8 mouse cellular contexts compared by ENCODE assay signal in the genomic region with DNA sequence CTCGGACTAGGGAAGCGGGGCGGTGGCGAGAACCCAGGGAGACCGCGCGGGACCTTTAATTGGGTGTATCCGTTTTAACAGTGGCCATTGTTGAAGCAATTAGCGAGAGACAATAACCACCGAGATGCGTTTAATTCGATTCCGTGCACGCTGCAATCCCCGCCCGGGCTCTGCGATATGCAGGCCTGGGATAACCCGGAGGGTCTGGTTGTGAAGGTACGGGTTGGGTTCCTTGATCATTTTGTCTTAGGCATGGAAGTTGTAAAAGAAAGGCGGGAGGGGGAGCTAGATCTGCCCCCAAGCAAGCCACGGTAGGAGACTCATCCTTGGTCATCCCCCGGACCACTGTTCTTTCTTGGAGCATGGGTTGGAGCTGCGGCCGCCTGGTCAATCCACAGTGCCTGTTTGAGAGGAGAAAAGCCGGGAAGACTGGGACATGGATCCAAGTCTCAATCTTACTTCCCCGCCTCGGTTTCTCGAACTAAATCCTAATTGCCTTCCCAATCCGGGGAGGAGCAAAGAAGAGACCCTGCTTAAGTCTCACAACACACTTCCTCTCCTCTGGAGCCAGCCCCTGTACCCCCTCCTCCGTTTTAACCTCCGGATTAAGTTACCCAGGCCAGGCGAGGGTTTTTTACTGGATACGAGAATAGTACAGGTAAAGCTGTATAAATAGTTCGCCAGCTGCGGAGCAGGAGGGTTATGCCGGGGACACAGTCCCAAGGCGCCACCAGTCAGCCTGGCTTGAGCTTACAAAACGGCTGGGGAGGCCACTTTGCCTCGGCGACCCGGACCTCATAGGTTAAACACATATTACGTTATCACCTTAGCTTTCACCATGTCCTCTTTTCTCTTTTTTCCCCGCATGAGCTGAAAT. TPM values are rescaled to one million over a fixed set of nuclear protein-coding genes. Genes with fewer than 3 reads are reported as not detected.
A peak's percentile ranks its signal among the peaks of the same experiment; 100 is the strongest.
DNase-seq lines count a peak whose midpoint lies in the region; ATAC-seq and TF ChIP-seq lines count a peak whose summit lies in the region.
"Had no signal": no experiment of that assay in that cellular context is flagged by ENCODE, and none has a peak within 500 bp of the region (broad histone marks: within the 10 kb centered on the region; RNA-seq: fewer than 3 reads in every experiment).

No protein-coding gene starts in this region.

- no peak for TF ChIP-seq POLR2A in testis, adult 2 months (IDR thresholded peaks at IDR 0.05; ENCODE audit: control insufficient read depth, low read depth, low read length)

- no peak overlapping the region for H3K9ac ChIP-seq in forebrain, embryonic 11.5 days (ENCODE audit: low read length)
- no peak overlapping the region for H3K9ac ChIP-seq in intestine, embryonic 16.5 days (ENCODE audit: low read depth, low read length)

- H3K36me3 ChIP-seq in testis, adult 2 months (ENCODE audit: control insufficient read depth, insufficient read depth, low read length): no peaks in the 10 kb centered on the region
- no peaks in the 10 kb centered on the region for H3K36me3 ChIP-seq in forebrain, embryonic 11.5 days (ENCODE audit: control insufficient read depth, insufficient read depth, low read length)
- H3K36me3 ChIP-seq in intestine, embryonic 16.5 days (ENCODE audit: control insufficient read depth, insufficient read depth, low read length): no peaks in the 10 kb centered on the region

- DNase-seq in testis, postnatal 10 days (ENCODE audit: low spot score): no peak
- DNase-seq in forebrain, embryonic 11.5 days (ENCODE audit: low spot score): peak; percentile 66
- peak; percentile 74 for DNase-seq in neural tube, embryonic 10.5 days (ENCODE audit: extremely low spot score, low spot score)
- DNase-seq in frontal cortex, adult 2 months (ENCODE audit: extremely low spot score in 1 of 2, low spot score in 1 of 2): no peak
- DNase-seq in right cerebral cortex, postnatal 36 days (ENCODE audit: low spot score in 2 of 2): no peak

- peaks cover 26% of the 10 kb centered on the region for H3K27me3 ChIP-seq in testis, adult 2 months (ENCODE audit: control insufficient read depth, insufficient read depth, low read length)
- H3K27me3 ChIP-seq in forebrain, embryonic 11.5 days (ENCODE audit: control insufficient read depth, insufficient read depth, low read length): peaks cover 94% of the 10 kb centered on the region
- H3K27me3 ChIP-seq in intestine, embryonic 16.5 days (replicated peaks; ENCODE audit: control insufficient read depth, insufficient read depth, low read length): peaks cover 74% of the 10 kb centered on the region

- H3K27ac ChIP-seq in testis, adult 2 months (ENCODE audit: control insufficient read depth, insufficient read depth, low read depth, low read length): no peak overlapping the region
- H3K27ac ChIP-seq in forebrain, embryonic 11.5 days (ENCODE audit: low read depth, low read length): no peak overlapping the region
- no peak overlapping the region for H3K27ac ChIP-seq in intestine, embryonic 16.5 days (ENCODE audit: low read length)

- H3K4me3 ChIP-seq in testis, adult 2 months (ENCODE audit: control insufficient read depth, low read depth, low read length): peak overlapping the region; percentile 87
- H3K4me3 ChIP-seq in forebrain, embryonic 11.5 days (ENCODE audit: low read depth, low read length): peak overlapping the region; percentile 16
- peak overlapping the region; percentile 32 for H3K4me3 ChIP-seq in intestine, embryonic 16.5 days (ENCODE audit: low read length)

- TF ChIP-seq CTCF in testis, adult 2 months (IDR thresholded peaks at IDR 0.05; ENCODE audit: control insufficient read depth, insufficient read depth, insufficient replicate concordance, low read depth, low read length): no peak

- peak overlapping the region; percentile 11; the same call in 1 of the 2 replicates for H3K4me2 ChIP-seq in forebrain, embryonic 11.5 days (ENCODE audit: low read depth, low read length, severe bottlenecking)
- H3K4me2 ChIP-seq in intestine, embryonic 16.5 days (ENCODE audit: low read depth, low read length): peak overlapping the region; percentile 38

- H3K4me1 ChIP-seq in testis, adult 2 months (ENCODE audit: control insufficient read depth, insufficient read depth, low read length): peaks cover 15% of the 10 kb centered on the region
- peaks cover 12% of the 10 kb centered on the region; the same call in 1 of the 2 replicates for H3K4me1 ChIP-seq in forebrain, embryonic 11.5 days (replicated peaks; ENCODE audit: control insufficient read depth, insufficient read depth, low read length)
- peaks cover 29% of the 10 kb centered on the region for H3K4me1 ChIP-seq in intestine, embryonic 16.5 days (ENCODE audit: control insufficient read depth, insufficient read depth, low read length)

- no peak for ATAC-seq in forebrain, embryonic 11.5 days (replicated peaks; ENCODE audit: low FRiP score)
- no peak for ATAC-seq in intestine, embryonic 16.5 days

- under 1% methylated on average over 43 of the region's 43 CpGs for WGBS in forebrain, embryonic 11.5 days
- under 1% methylated on average over 43 of the region's 43 CpGs for WGBS in intestine, embryonic 16.5 days

- no peaks in the 10 kb centered on the region for H3K9me3 ChIP-seq in forebrain, embryonic 11.5 days (ENCODE audit: control insufficient read depth, low read length)
- H3K9me3 ChIP-seq in intestine, embryonic 16.5 days (ENCODE audit: control insufficient read depth, low read length): no peaks in the 10 kb centered on the region

RNA-seq across cellular contexts. Expression of a gene that starts 2.1 kb away (rescaled TPM):
- polyA plus RNA-seq in testis, adult 2 months (2012; rRNA removed): 57.2 and 69.9 TPM in 2 replicates
- polyA plus RNA-seq in forebrain, embryonic 11.5 days (2014; fragmentation: Nextera tagmentation; extraction: Ambion mirVana): not detected in 2 replicates
- not detected in 2 replicates for polyA plus RNA-seq in intestine, embryonic 16.5 days (2015; fragmentation: Nextera tagmentation; extraction: Ambion mirVana)
- polyA plus RNA-seq in frontal cortex, adult 2 months (2012; rRNA removed): not detected in 2 replicates
- polyA plus RNA-seq: cerebellum, adult 2 months had no signal

RNA-seq across cellular contexts. Expression of a gene that starts 6.2 kb away (rescaled TPM):
- 0.75 TPM in 1 of 2 replicates, not detected in the other for polyA plus RNA-seq in testis, adult 2 months (2012; rRNA removed)
- polyA plus RNA-seq in forebrain, embryonic 11.5 days (2014; fragmentation: Nextera tagmentation; extraction: Ambion mirVana): not detected in 2 replicates
- polyA plus RNA-seq in intestine, embryonic 16.5 days (2015; fragmentation: Nextera tagmentation; extraction: Ambion mirVana): not detected in 2 replicates
- not detected in 2 replicates for polyA plus RNA-seq in frontal cortex, adult 2 months (2012; rRNA removed)
- polyA plus RNA-seq: cerebellum, adult 2 months had no signal

RNA-seq across cellular contexts. Expression of a gene that starts 6.7 kb away (rescaled TPM):
- polyA plus RNA-seq in testis, adult 2 months (2012; rRNA removed): 1.0 and 2.0 TPM in 2 replicates
- 3.4 and 4.2 TPM in 2 replicates for polyA plus RNA-seq in forebrain, embryonic 11.5 days (2014; fragmentation: Nextera tagmentation; extraction: Ambion mirVana)
- 2.0 and 2.1 TPM in 2 replicates for polyA plus RNA-seq in intestine, embryonic 16.5 days (2015; fragmentation: Nextera tagmentation; extraction: Ambion mirVana)
- 0.19 TPM in 1 of 2 replicates, not detected in the other for polyA plus RNA-seq in frontal cortex, adult 2 months (2012; rRNA removed)

Comparison
In these comparisons a context has a peak if more than half of its experiments do, and no peak if none do; other contexts are left out.
1. H3K4me3 ChIP-seq: peak in every context shown above with its lines; median percentile 87 in testis, adult 2 months; 32 in intestine, embryonic 16.5 days; 16 in forebrain, embryonic 11.5 days.
2. DNase-seq: peak in forebrain, embryonic 11.5 days (single experiment) and neural tube, embryonic 10.5 days (single experiment); none in testis, postnatal 10 days (single experiment), frontal cortex, adult 2 months (0 of 2) and right cerebral cortex, postnatal 36 days (0 of 2).
3. RNA of a gene that starts 2.1 kb away (polyA plus RNA-seq): 57.2 to 69.9 TPM in testis, adult 2 months; not detected in forebrain, embryonic 11.5 days, not detected in intestine, embryonic 16.5 days and not detected in frontal cortex, adult 2 months; every median in the first group is over 10 times any median in the second.